Mouse (Mus musculus): Measurements from ENCODE around the gene Vmn1r183.
"Not testable (repeated sequence)": the region's sequence is repeated elsewhere in the genome, so short reads cannot be mapped to it uniquely, and the experiment has no call there.

The Vmn1r183 gene

GRCm38 (mm10) chr7:24052660-24053304, at the start of gene Vmn1r183:
Gene Vmn1r183 (plus strand): TSS chr7:24053254.
- no peak for DNase-seq (ENCODE audit: low spot score in 2 of 2)

GRCm38 (mm10) chr7:24074424-24074823, 21.4 kb downstream of the Vmn1r183 start:
- DNase-seq (ENCODE audit: low spot score in 2 of 2): not testable (repeated sequence)

GRCm38 (mm10) chr7:24081634-24082431, 28.8 kb downstream of the Vmn1r183 start, which contains the start of gene Zfp180:
Gene Zfp180 (plus strand): TSS chr7:24081924.
- peak; percentile 89 to 94 for DNase-seq (ENCODE audit: low spot score in 2 of 2)

GRCm38 (mm10) chr7:24082457-24083235, 29.6 kb downstream of the Vmn1r183 start:
- DNase-seq (ENCODE audit: low spot score in 2 of 2): peak in 1 of 2 experiments; percentile 61

GRCm38 (mm10) chr7:24086871-24087270, 33.8 kb downstream of the Vmn1r183 start:
- DNase-seq (ENCODE audit: low spot score in 2 of 2): no peak

GRCm38 (mm10) chr7:24087485-24088125, 34.6 kb downstream of the Vmn1r183 start:
- DNase-seq (ENCODE audit: low spot score in 2 of 2): no peak

- DNase-seq (ENCODE audit: low spot score in 2 of 2): no peak
These were observed 51.3 kb downstream of the Vmn1r183 start for GRCm38 (mm10) chr7:24104403-24104802.

GRCm38 (mm10) chr7:24105144-24105703, 52.2 kb downstream of the Vmn1r183 start:
- DNase-seq (ENCODE audit: low spot score in 2 of 2): no peak

- no peak for DNase-seq (ENCODE audit: low spot score in 2 of 2)
These were observed 57.8 kb downstream of the Vmn1r183 start for GRCm38 (mm10) chr7:24110839-24111238.

- DNase-seq (ENCODE audit: low spot score in 2 of 2): no peak
These were observed 58.7 kb downstream of the Vmn1r183 start for GRCm38 (mm10) chr7:24111772-24112155.

- no peak for DNase-seq (ENCODE audit: low spot score in 2 of 2)
These were observed 59.3 kb downstream of the Vmn1r183 start, which contains the start of gene Zfp112 for GRCm38 (mm10) chr7:24112156-24112856. Gene Zfp112 (plus strand): TSS chr7:24112314.

GRCm38 (mm10) chr7:24113001-24113400, 59.9 kb downstream of the Vmn1r183 start:
- no peak for DNase-seq (ENCODE audit: low spot score in 2 of 2)
